Mouse (Mus musculus): ENCODE measurements around the gene Ube2e1. TPM values are rescaled to one million over a fixed set of nuclear protein-coding genes. Genes with fewer than 3 reads are reported as not detected.

Ube2e1 gene
- polyA plus RNA-seq, 1 experiment from 2014 or later: 50.0 TPM

DNA sequence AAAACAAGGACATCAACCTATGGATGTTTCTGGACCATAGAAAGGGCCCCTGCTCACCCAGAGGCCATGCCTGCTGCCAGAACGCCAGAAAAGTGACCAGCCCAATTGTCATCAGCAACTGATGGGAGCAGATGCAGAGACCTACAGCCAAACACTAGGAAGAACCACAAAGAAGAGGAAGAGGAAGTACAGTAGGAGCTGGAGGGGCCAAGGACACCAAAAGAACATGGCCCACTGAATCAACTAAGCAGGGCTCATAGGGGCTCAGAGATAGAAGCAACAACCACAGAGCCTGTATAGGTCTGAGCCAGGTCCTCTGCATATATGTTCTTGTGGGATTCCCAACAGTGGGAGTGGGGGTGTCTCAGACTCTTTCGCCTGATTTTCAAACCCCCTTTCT is 34.2 kb downstream of the Ube2e1 start:
- no peak for TF ChIP-seq CTCF (IDR thresholded peaks at IDR 0.05; ENCODE audit: low read depth)
- H3K9me3 ChIP-seq (ENCODE audit: low read depth, low read length): no peaks in the 10 kb centered on the region
- no peak overlapping the region for H3K4me3 ChIP-seq (ENCODE audit: low read depth, low read length)
- H3K36me3 ChIP-seq (ENCODE audit: insufficient read depth): no peaks in the 10 kb centered on the region
- H3K9ac ChIP-seq: no peak overlapping the region
- no peaks in the 10 kb centered on the region for H3K27me3 ChIP-seq (ENCODE audit: insufficient read depth, low read length)
- H3K4me2 ChIP-seq: no peak overlapping the region
- ATAC-seq (ENCODE audit: insufficient read depth) (no peak), DNase-seq (no peak)
- no peak overlapping the region for H3K27ac ChIP-seq (ENCODE audit: low read depth)
- no peaks in the 10 kb centered on the region for H3K4me1 ChIP-seq (ENCODE audit: insufficient read depth)
- 81% methylated on average over 2 of the region's 2 CpGs for WGBS

DNA sequence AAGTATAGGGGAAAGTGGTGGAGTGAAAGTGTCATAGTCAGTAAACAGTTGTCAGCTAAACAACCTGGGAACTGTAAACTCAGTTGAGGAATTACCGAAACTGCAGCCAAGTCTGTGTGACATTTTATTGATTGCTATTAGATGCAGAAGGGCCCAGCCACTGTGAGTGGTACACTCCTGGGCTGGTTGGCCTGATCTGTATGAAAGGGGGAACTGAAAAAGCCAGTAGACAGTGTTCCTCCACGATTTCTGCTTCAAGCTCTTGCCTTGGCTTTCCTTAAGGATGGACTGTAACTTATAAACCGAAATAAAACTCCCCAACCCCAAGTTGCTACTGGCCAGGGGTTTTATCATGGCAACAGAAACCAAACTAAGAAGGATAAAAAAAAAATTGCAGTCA is 39.1 kb downstream of the Ube2e1 start:
- ATAC-seq (ENCODE audit: insufficient read depth): no peak
- Histone ChIP-seq H3K4me3 (ENCODE audit: low read depth, low read length) (no peak overlapping the region), H3K36me3 (ENCODE audit: insufficient read depth) (no peaks in the 10 kb centered on the region), H3K9me3 (ENCODE audit: low read depth, low read length) (no peaks in the 10 kb centered on the region), H3K27ac (ENCODE audit: low read depth) (no peak overlapping the region), H3K27me3 (ENCODE audit: insufficient read depth, low read length) (no peaks in the 10 kb centered on the region), H3K4me1 (ENCODE audit: insufficient read depth) (no peaks in the 10 kb centered on the region), H3K9ac (no peak overlapping the region), H3K4me2 (no peak overlapping the region)
- WGBS: 75% methylated on average over 3 of the region's 3 CpGs
- TF ChIP-seq CTCF (IDR thresholded peaks at IDR 0.05; ENCODE audit: low read depth): no peak
- DNase-seq: no peak

- DNase-seq: no peak
- H3K36me3 ChIP-seq (ENCODE audit: insufficient read depth): no peaks in the 10 kb centered on the region
- H3K4me3 ChIP-seq (ENCODE audit: low read depth, low read length): no peak overlapping the region
- no peaks in the 10 kb centered on the region for H3K27me3 ChIP-seq (ENCODE audit: insufficient read depth, low read length)
- no peak for ATAC-seq (ENCODE audit: insufficient read depth)
- no peak overlapping the region for H3K27ac ChIP-seq (ENCODE audit: low read depth)
- H3K9me3 ChIP-seq (ENCODE audit: low read depth, low read length): no peaks in the 10 kb centered on the region
- H3K9ac ChIP-seq: no peak overlapping the region
- TF ChIP-seq CTCF (IDR thresholded peaks at IDR 0.05; ENCODE audit: low read depth): no peak
- 79% methylated on average over 3 of the region's 3 CpGs for WGBS
- H3K4me2 ChIP-seq: no peak overlapping the region
- no peaks in the 10 kb centered on the region for H3K4me1 ChIP-seq (ENCODE audit: insufficient read depth)
These were observed 39.5 kb downstream of the Ube2e1 start for GRCm38 (mm10) chr14:18292111-18292510.

GRCm38 (mm10) chr14:18287391-18287790 is 44.3 kb downstream of the Ube2e1 start:
- ATAC-seq (ENCODE audit: insufficient read depth) (no peak), DNase-seq (no peak)
- H3K4me1 ChIP-seq (ENCODE audit: insufficient read depth): no peaks in the 10 kb centered on the region
- H3K27ac ChIP-seq (ENCODE audit: low read depth): no peak overlapping the region
- TF ChIP-seq CTCF (IDR thresholded peaks at IDR 0.05; ENCODE audit: low read depth): no peak
- WGBS: 69% methylated on average over 2 of the region's 2 CpGs
- H3K4me2 ChIP-seq: no peak overlapping the region
- no peaks in the 10 kb centered on the region for H3K27me3 ChIP-seq (ENCODE audit: insufficient read depth, low read length)
- H3K36me3 ChIP-seq (ENCODE audit: insufficient read depth): peaks cover 23% of the 10 kb centered on the region; the same call in 1 of the 2 replicates
- H3K9ac ChIP-seq: no peak overlapping the region
- H3K4me3 ChIP-seq (ENCODE audit: low read depth, low read length): no peak overlapping the region
- no peaks in the 10 kb centered on the region for H3K9me3 ChIP-seq (ENCODE audit: low read depth, low read length)

GRCm38 (mm10) chr14:18286441-18286840 is 45.2 kb downstream of the Ube2e1 start:
- H3K9me3 ChIP-seq (ENCODE audit: low read depth, low read length): no peaks in the 10 kb centered on the region
- H3K9ac ChIP-seq: no peak overlapping the region
- DNase-seq: no peak
- no peaks in the 10 kb centered on the region for H3K27me3 ChIP-seq (ENCODE audit: insufficient read depth, low read length)
- WGBS: 95% methylated on average over 2 of the region's 2 CpGs
- H3K4me2 ChIP-seq: no peak overlapping the region
- H3K27ac ChIP-seq (ENCODE audit: low read depth): no peak overlapping the region
- H3K4me1 ChIP-seq (ENCODE audit: insufficient read depth): no peaks in the 10 kb centered on the region
- TF ChIP-seq CTCF (IDR thresholded peaks at IDR 0.05; ENCODE audit: low read depth): no peak
- ATAC-seq (ENCODE audit: insufficient read depth): no peak
- H3K4me3 ChIP-seq (ENCODE audit: low read depth, low read length): no peak overlapping the region
- peaks cover 32% of the 10 kb centered on the region for H3K36me3 ChIP-seq (ENCODE audit: insufficient read depth)

- Histone ChIP-seq H3K4me3 (ENCODE audit: low read depth, low read length) (no peak overlapping the region), H3K9me3 (ENCODE audit: low read depth, low read length) (no peaks in the 10 kb centered on the region), H3K4me2 (no peak overlapping the region), H3K9ac (no peak overlapping the region), H3K4me1 (ENCODE audit: insufficient read depth) (no peaks in the 10 kb centered on the region), H3K27me3 (ENCODE audit: insufficient read depth, low read length) (no peaks in the 10 kb centered on the region), H3K27ac (ENCODE audit: low read depth) (no peak overlapping the region), H3K36me3 (ENCODE audit: insufficient read depth) (peaks cover 36% of the 10 kb centered on the region)
- DNase-seq (no peak), ATAC-seq (ENCODE audit: insufficient read depth) (no peak)
- WGBS: 76% methylated on average over 3 of the region's 3 CpGs
- TF ChIP-seq CTCF (IDR thresholded peaks at IDR 0.05; ENCODE audit: low read depth): no peak
These were observed 46.2 kb downstream of the Ube2e1 start for GRCm38 (mm10) chr14:18285476-18285875.

DNA sequence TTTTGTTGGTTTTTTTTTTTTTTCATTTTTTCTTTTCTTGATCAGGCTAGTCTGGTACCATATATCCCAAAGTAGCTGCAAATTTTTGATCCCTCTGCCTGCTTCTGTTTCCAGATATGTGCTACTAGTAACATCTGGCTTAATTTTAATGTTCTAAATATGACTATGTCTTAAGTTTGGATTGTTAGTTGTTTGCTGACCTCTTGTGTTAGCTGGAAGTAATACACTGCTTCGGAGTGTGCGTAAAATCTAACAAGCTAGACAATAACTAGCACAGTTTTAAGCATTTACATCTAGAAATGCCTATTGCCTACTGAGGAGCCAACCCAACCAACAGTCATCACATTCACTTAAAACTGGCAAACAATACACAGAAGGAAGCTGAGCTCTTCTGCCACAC is 47.1 kb downstream of the Ube2e1 start:
- peak; percentile 66 for DNase-seq
- WGBS: 72% methylated on average over 2 of the region's 2 CpGs
- ATAC-seq (ENCODE audit: insufficient read depth): no peak

DNA sequence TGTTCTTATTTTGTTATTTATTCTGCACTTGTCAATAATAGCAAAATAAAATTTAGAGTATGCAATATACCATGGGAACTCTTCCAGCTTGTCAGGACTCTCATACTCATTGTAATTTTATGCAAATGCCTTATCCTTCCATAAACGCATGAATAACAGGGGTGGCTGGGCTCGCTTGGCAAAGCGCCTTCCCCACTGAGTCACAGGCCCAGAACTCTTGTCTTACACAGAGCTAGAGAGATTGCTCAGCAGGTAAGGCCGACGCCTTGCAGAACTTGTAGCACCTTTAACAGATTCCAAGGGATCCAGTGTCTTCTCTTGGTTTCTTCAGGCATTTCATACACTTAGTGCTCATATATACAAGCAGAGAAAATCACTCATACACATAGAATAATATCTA is 51.3 kb downstream of the Ube2e1 start:
- Histone ChIP-seq H3K4me2 (no peak overlapping the region), H3K4me3 (ENCODE audit: low read depth, low read length) (no peak overlapping the region), H3K27ac (ENCODE audit: low read depth) (no peak overlapping the region), H3K9ac (no peak overlapping the region), H3K9me3 (ENCODE audit: low read depth, low read length) (no peaks in the 10 kb centered on the region), H3K27me3 (ENCODE audit: insufficient read depth, low read length) (no peaks in the 10 kb centered on the region), H3K4me1 (ENCODE audit: insufficient read depth) (no peaks in the 10 kb centered on the region), H3K36me3 (ENCODE audit: insufficient read depth) (peaks cover 67% of the 10 kb centered on the region)
- TF ChIP-seq CTCF (IDR thresholded peaks at IDR 0.05; ENCODE audit: low read depth): no peak
- no peak for ATAC-seq (ENCODE audit: insufficient read depth)
- WGBS: 94% methylated on average over 5 of the region's 5 CpGs
- DNase-seq: no peak

More for the DNA sequence above, 47.1 kb downstream of the Ube2e1 start:
- H3K27ac ChIP-seq (ENCODE audit: low read depth): no peak overlapping the region
- H3K9ac ChIP-seq: no peak overlapping the region
- no peaks in the 10 kb centered on the region for H3K4me1 ChIP-seq (ENCODE audit: insufficient read depth)
- no peak overlapping the region for H3K4me3 ChIP-seq (ENCODE audit: low read depth, low read length)
- TF ChIP-seq CTCF (IDR thresholded peaks at IDR 0.05; ENCODE audit: low read depth): peak; percentile 49
- no peaks in the 10 kb centered on the region for H3K27me3 ChIP-seq (ENCODE audit: insufficient read depth, low read length)
- no peaks in the 10 kb centered on the region for H3K9me3 ChIP-seq (ENCODE audit: low read depth, low read length)
- no peak overlapping the region for H3K4me2 ChIP-seq
- peaks cover 43% of the 10 kb centered on the region for H3K36me3 ChIP-seq (ENCODE audit: insufficient read depth)
